18 mouse cellular contexts compared by ENCODE assay signal in genomic region chr9:51273581-51274154, GRCm38 (mm10). TPM values are rescaled to one million over a fixed set of nuclear protein-coding genes. Genes with fewer than 3 reads are reported as not detected.
A peak's percentile ranks its signal among the peaks of the same experiment; 100 is the strongest.
DNase-seq lines count a peak whose midpoint lies in the region; ATAC-seq and TF ChIP-seq lines count a peak whose summit lies in the region.
"Had no signal": no experiment of that assay in that cellular context is flagged by ENCODE, and none has a peak within 500 bp of the region (broad histone marks: within the 10 kb centered on the region; RNA-seq: fewer than 3 reads in every experiment).

No protein-coding gene starts in this region.

- no peak for TF ChIP-seq POLR2A in testis, adult 2 months (IDR thresholded peaks at IDR 0.05; ENCODE audit: control insufficient read depth, low read depth, low read length)

- peak overlapping the region; percentile 63 for H3K27ac ChIP-seq in testis, adult 2 months (ENCODE audit: control insufficient read depth, insufficient read depth, low read depth, low read length)
- H3K27ac ChIP-seq in hindbrain, embryonic 13.5 days: no peak overlapping the region
- H3K27ac ChIP-seq: forebrain, embryonic 13.5 days; heart, embryonic 10.5 days; kidney, embryonic 15.5 days; midbrain, embryonic 12.5 days had no signal

- no peak overlapping the region for H3K9ac ChIP-seq in hindbrain, embryonic 13.5 days
- H3K9ac ChIP-seq: forebrain, embryonic 13.5 days; kidney, embryonic 15.5 days; midbrain, embryonic 12.5 days had no signal

- H3K9me3 ChIP-seq in hindbrain, embryonic 13.5 days: no peaks in the 10 kb centered on the region
- H3K9me3 ChIP-seq: forebrain, embryonic 13.5 days; heart, embryonic 10.5 days; kidney, embryonic 15.5 days; midbrain, embryonic 12.5 days had no signal

- peak; percentile 88 for ATAC-seq in megakaryocyte progenitor cell, adult 5-6 weeks (replicated peaks; ENCODE audit: poor library complexity)
- no peak for ATAC-seq in hindbrain, embryonic 13.5 days (ENCODE audit: low FRiP score)
- ATAC-seq: forebrain, embryonic 13.5 days had no signal

- H3K4me3 ChIP-seq in testis, adult 2 months (ENCODE audit: control insufficient read depth, low read depth, low read length): peak overlapping the region; percentile 17
- H3K4me3 ChIP-seq in hindbrain, embryonic 13.5 days: no peak overlapping the region
- H3K4me3 ChIP-seq: forebrain, embryonic 13.5 days; heart, embryonic 10.5 days; kidney, embryonic 15.5 days; midbrain, embryonic 12.5 days; myocyte had no signal

- peak; percentile 32 to 44 for DNase-seq in adrenal gland, adult 18-20 months (ENCODE audit: low spot score in 2 of 2)
- no peak for DNase-seq in adrenal gland, postnatal 25 days
- DNase-seq in testis, postnatal 14 days (ENCODE audit: low spot score): no peak
- DNase-seq in yolk sac, embryonic 10.5 days (ENCODE audit: low spot score): no peak
- no peak for DNase-seq in left cerebral cortex, adult 8-10 months (ENCODE audit: low spot score in 2 of 2)
- DNase-seq: heart, postnatal 4 days; spleen, adult 18-20 months; thymus, adult 2 months had no signal

- H3K27me3 ChIP-seq in testis, adult 2 months (ENCODE audit: control insufficient read depth, insufficient read depth, low read length): no peaks in the 10 kb centered on the region
- H3K27me3 ChIP-seq in hindbrain, embryonic 13.5 days: peaks cover 22% of the 10 kb centered on the region

- no peaks in the 10 kb centered on the region for H3K36me3 ChIP-seq in testis, adult 2 months (ENCODE audit: control insufficient read depth, insufficient read depth, low read length)
- H3K36me3 ChIP-seq in hindbrain, embryonic 13.5 days: no peaks in the 10 kb centered on the region
- H3K36me3 ChIP-seq: heart, embryonic 10.5 days; kidney, embryonic 15.5 days; midbrain, embryonic 12.5 days had no signal

- H3K4me2 ChIP-seq in hindbrain, embryonic 13.5 days: no peak overlapping the region
- H3K4me2 ChIP-seq: forebrain, embryonic 13.5 days; kidney, embryonic 15.5 days; midbrain, embryonic 12.5 days had no signal

- TF ChIP-seq CTCF in testis, adult 2 months (IDR thresholded peaks at IDR 0.05; ENCODE audit: control insufficient read depth, insufficient read depth, insufficient replicate concordance, low read depth, low read length): no peak

- WGBS in hindbrain, embryonic 13.5 days: 79% methylated on average over 9 of the region's 9 CpGs

- peaks cover 4% of the 10 kb centered on the region for H3K4me1 ChIP-seq in testis, adult 2 months (ENCODE audit: control insufficient read depth, insufficient read depth, low read length)
- H3K4me1 ChIP-seq in hindbrain, embryonic 13.5 days (replicated peaks): peaks cover 9% of the 10 kb centered on the region

RNA-seq across cellular contexts. Expression of gene Colca2, which starts 4.7 kb away (rescaled TPM):
- total RNA-seq in adrenal gland, adult 18-20 months (2021): 1 to 10 TPM; 2.0 to 3.3 TPM
- total RNA-seq in adrenal gland, postnatal 25 days (2021): 2.7 and 3.6 TPM in 2 replicates
- polyA plus RNA-seq in testis, adult 2 months (2012; rRNA removed): 4.8 and 7.2 TPM in 2 replicates
- 0.32 and 0.78 TPM in 2 replicates for total RNA-seq in megakaryocyte progenitor cell, adult 5-6 weeks (2015)
- 0.21 and 0.54 TPM in 2 replicates for total RNA-seq in megakaryocyte progenitor cell, adult 5-6 weeks (2017)
- 1.00 and 1.2 TPM in 2 replicates for polyA plus RNA-seq in hindbrain, embryonic 13.5 days (2015; fragmentation: Nextera tagmentation; extraction: Ambion mirVana)
- total RNA-seq in left cerebral cortex, adult 8-10 months (2022): 1 to 10 TPM in 2 of 4 experiments, under 1 TPM in 2; 0.80 to 1.2 (median 1.0) TPM

RNA-seq across cellular contexts. Expression of gene 1810046K07Rik, which starts 55.0 kb away (rescaled TPM):
- not detected for total RNA-seq in adrenal gland, adult 18-20 months (2021)
- not detected in 2 replicates for total RNA-seq in adrenal gland, postnatal 25 days (2021)
- polyA plus RNA-seq in testis, adult 2 months (2012; rRNA removed): 3.1 and 3.9 TPM in 2 replicates
- not detected in 2 replicates for total RNA-seq in megakaryocyte progenitor cell, adult 5-6 weeks (2015)
- total RNA-seq in megakaryocyte progenitor cell, adult 5-6 weeks (2017): 0.24 TPM in 1 of 2 replicates, not detected in the other
- polyA plus RNA-seq in hindbrain, embryonic 13.5 days (2015; fragmentation: Nextera tagmentation; extraction: Ambion mirVana): not detected in 2 replicates
- total RNA-seq in left cerebral cortex, adult 8-10 months (2022): not detected
- total RNA-seq: heart, postnatal 4 days had no signal
- polyA plus RNA-seq: forebrain, embryonic 13.5 days; heart, embryonic 10.5 days; intestine, embryonic 14.5 days; kidney, embryonic 15.5 days; limb, embryonic 11.5 days; midbrain, embryonic 12.5 days; myocyte had no signal

Comparison
In these comparisons a context has a peak if more than half of its experiments do, and no peak if none do; other contexts are left out.
1. DNase-seq: peak in adrenal gland, adult 18-20 months (2 of 2); none in adrenal gland, postnatal 25 days (single experiment), testis, postnatal 14 days (single experiment), yolk sac, embryonic 10.5 days (single experiment) and left cerebral cortex, adult 8-10 months (0 of 2).